Mouse (Mus musculus) intestine, embryonic 16.5 days (tissue): ENCODE results near the gene Camk1d. TPM values are rescaled to one million over a fixed set of nuclear protein-coding genes. Genes with fewer than 3 reads are reported as not detected.

ENCODE experiments used
- ATAC-seq: fragments of 200-750 bp; cut with Nextera tagmentation; 2 replicates; pipeline ENCODE4 v1.8.0; 2017; ENCODE audit warnings: moderate TSS enrichment, moderate library complexity
- H3K27ac ChIP-seq: fragments of 300-500 bp; sonication (generic); 2 replicates; pipeline ENCODE4 v1.5.1; 2014; ENCODE audit warnings: mild to moderate bottlenecking, low read length
- H3K27me3 ChIP-seq: fragments of 300-500 bp; sonication (generic); replicated peaks from 2 replicates; pipeline ENCODE4 v1.6.1; 2014; ENCODE audit warnings: low read length, control low read depth, mixed read lengths; ENCODE audit not compliant: control insufficient read depth, insufficient read depth
- H3K36me3 ChIP-seq: fragments of 300-500 bp; sonication (generic); 2 replicates; pipeline ENCODE4 v1.6.1; 2014; ENCODE audit warnings: low read length, control low read depth; ENCODE audit not compliant: control insufficient read depth, insufficient read depth
- H3K4me1 ChIP-seq: fragments of 300-500 bp; sonication (generic); 2 replicates; pipeline ENCODE4 v1.6.1; 2014; ENCODE audit warnings: low read length, control low read depth, mixed read lengths; ENCODE audit not compliant: control insufficient read depth, insufficient read depth
- H3K4me2 ChIP-seq: fragments of 300-500 bp; sonication (generic); 2 replicates; pipeline ENCODE4 v1.6.1; 2014; ENCODE audit warnings: low read depth, low read length, control low read depth
- H3K4me3 ChIP-seq: fragments of 300-500 bp; sonication (generic); 2 replicates; pipeline ENCODE4 v1.5.1; 2014; ENCODE audit warnings: mild to moderate bottlenecking, low read length
- H3K9ac ChIP-seq: fragments of 300-500 bp; sonication (generic); 2 replicates; pipeline ENCODE4 v1.6.1; 2014; ENCODE audit warnings: low read depth, low read length
- H3K9me3 ChIP-seq: fragments of 300-500 bp; sonication (generic); 2 replicates; pipeline ENCODE4 v1.6.1; 2016; ENCODE audit warnings: low read length, control low read depth; ENCODE audit not compliant: control insufficient read depth
- WGBS: fragments of 180-500 bp; shearing (Covaris S2); extraction: QIAGEN DNeasy Blood & Tissue Kit; methylation state at CpG from one replicate; pipeline ENCODE4 v1.1.7; 2014; 5-methylcytosine and 5-hydroxymethylcytosine counted together
- polyA plus RNA-seq: library from polyadenylated mRNA; unstranded; fragments of >200 nt; fragmentation: Nextera tagmentation; extraction: Ambion mirVana; gene quantifications from 2 replicates; pipeline ENCODE4 v1.2.1, GENCODE M21; 2015

The Camk1d gene
- polyA plus RNA-seq, 1 experiment from 2014 or later, result 23.1 TPM

DNA sequence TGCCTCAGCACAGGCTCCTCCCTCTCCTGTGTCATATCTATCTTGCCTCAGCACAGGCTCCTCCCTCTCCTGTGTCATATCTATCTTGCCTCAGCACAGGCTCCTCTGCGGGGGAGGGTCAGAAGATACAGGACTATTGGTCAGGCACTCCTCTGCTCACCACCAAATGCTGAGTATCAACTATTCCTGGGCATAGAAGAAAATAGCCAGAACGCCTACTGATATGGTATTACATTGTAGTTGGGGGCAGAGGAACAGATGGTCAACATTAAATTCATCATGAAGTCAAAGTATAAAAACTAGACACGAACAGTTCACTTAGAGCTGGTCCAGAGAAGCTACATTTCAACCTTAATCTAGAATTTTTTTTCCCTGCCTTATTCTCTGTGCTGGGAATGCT is 395.2 kb downstream of the Camk1d start:
- Histone ChIP-seq H3K4me3 (no peak overlapping the region), H3K4me2 (no peak overlapping the region), H3K4me1 (peaks cover 24% of the 10 kb centered on the region), H3K9ac (no peak overlapping the region), H3K36me3 (no peaks in the 10 kb centered on the region), H3K9me3 (no peaks in the 10 kb centered on the region), H3K27me3 (no peaks in the 10 kb centered on the region), H3K27ac (no peak overlapping the region)
- 80% methylated on average over 3 of the region's 3 CpGs for WGBS
- no peak for ATAC-seq

GRCm38 (mm10) chr2:5316763-5317162 is 397.6 kb downstream of the Camk1d start:
- WGBS, result 57% methylated on average over 5 of the region's 5 CpGs
- peak overlapping the region; percentile 40 for H3K27ac ChIP-seq
- peak; percentile 53; the same call in 1 of the 2 replicates for ATAC-seq

DNA sequence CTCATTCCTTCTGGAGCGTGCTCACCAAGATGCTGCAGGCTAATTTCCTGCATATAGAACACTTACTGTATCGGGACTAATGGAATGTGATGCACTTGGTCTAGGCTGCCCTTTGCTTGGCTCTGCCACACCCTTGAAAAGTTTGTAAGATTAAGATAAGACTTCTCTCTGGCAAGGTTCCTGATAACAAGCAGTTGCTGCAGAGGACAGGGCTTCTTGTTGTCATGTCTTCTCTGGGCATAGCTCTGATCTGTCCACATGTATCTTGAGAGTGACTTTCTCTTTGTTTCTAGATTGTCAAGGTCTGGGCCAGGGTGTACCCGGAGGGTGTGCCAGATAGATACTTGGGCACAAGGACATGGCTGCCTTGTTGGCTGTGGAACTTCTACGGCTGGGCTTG is 398.1 kb downstream of the Camk1d start:
- Histone ChIP-seq H3K9ac (no peak overlapping the region), H3K27ac (peak overlapping the region; percentile 40), H3K27me3 (no peaks in the 10 kb centered on the region), H3K36me3 (no peaks in the 10 kb centered on the region), H3K4me3 (no peak overlapping the region), H3K9me3 (no peaks in the 10 kb centered on the region), H3K4me1 (peaks cover 24% of the 10 kb centered on the region), H3K4me2 (no peak overlapping the region)
- WGBS, result 75% methylated on average over 4 of the region's 4 CpGs
- ATAC-seq, result peak; percentile 43

More at GRCm38 (mm10) chr2:5316763-5317162, 397.6 kb downstream of the Camk1d start:
- Histone ChIP-seq H3K27me3 (no peaks in the 10 kb centered on the region), H3K4me3 (no peak overlapping the region), H3K9me3 (no peaks in the 10 kb centered on the region), H3K4me1 (peaks cover 24% of the 10 kb centered on the region), H3K9ac (no peak overlapping the region), H3K4me2 (no peak overlapping the region), H3K36me3 (no peaks in the 10 kb centered on the region)

GRCm38 (mm10) chr2:5315291-5315828 is 399.0 kb downstream of the Camk1d start:
- Histone ChIP-seq H3K4me1 (peaks cover 24% of the 10 kb centered on the region), H3K27ac (peak overlapping the region; percentile 20; the same call in 1 of the 2 replicates)
- no peak for ATAC-seq

GRCm38 (mm10) chr2:5314530-5315166 is 399.7 kb downstream of the Camk1d start:
- 25% methylated on average over 9 of the region's 9 CpGs for WGBS
- Histone ChIP-seq H3K27me3 (no peaks in the 10 kb centered on the region), H3K4me2 (no peak overlapping the region), H3K9me3 (no peaks in the 10 kb centered on the region), H3K36me3 (no peaks in the 10 kb centered on the region), H3K4me1 (peaks cover 24% of the 10 kb centered on the region), H3K4me3 (no peak overlapping the region), H3K9ac (no peak overlapping the region), H3K27ac (peak overlapping the region; percentile 26; the same call in 1 of the 2 replicates)
- ATAC-seq, result 0 out of 2 replicates have a peak, but pooled peaks have one; percentile 17

More at GRCm38 (mm10) chr2:5315291-5315828, 399.0 kb downstream of the Camk1d start:
- no peak overlapping the region for H3K4me2 ChIP-seq
- H3K4me3 ChIP-seq, result no peak overlapping the region
- 65% methylated on average over 8 of the region's 8 CpGs for WGBS
- H3K9ac ChIP-seq, result no peak overlapping the region
- no peaks in the 10 kb centered on the region for H3K36me3 ChIP-seq
- H3K9me3 ChIP-seq, result no peaks in the 10 kb centered on the region
- H3K27me3 ChIP-seq, result no peaks in the 10 kb centered on the region

DNA sequence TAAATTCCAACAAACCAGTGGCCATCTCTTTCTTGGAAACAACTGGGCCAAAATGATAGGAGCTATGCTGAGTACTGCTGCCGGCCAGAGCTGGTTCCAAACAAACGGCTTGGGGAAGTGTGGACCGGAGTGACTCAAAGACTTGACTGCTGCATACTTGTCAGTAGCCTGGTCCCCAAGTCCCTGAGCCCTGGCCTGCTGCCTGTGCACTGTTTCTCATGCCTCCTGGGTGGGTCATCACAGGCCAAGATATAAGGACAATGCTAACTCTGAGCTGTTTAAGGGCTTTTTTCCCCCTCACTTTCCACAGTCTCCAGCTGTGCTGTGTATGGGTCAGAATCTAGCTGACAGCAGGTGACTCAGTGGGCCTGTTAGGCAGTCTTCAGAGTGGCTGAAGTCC is 409.2 kb downstream of the Camk1d start:
- Histone ChIP-seq H3K9me3 (no peaks in the 10 kb centered on the region), H3K27me3 (no peaks in the 10 kb centered on the region), H3K4me1 (no peaks in the 10 kb centered on the region), H3K4me3 (no peak overlapping the region), H3K4me2 (no peak overlapping the region), H3K36me3 (no peaks in the 10 kb centered on the region), H3K27ac (no peak overlapping the region), H3K9ac (no peak overlapping the region)
- WGBS, result 77% methylated on average over 3 of the region's 3 CpGs
- ATAC-seq, result no peak

DNA sequence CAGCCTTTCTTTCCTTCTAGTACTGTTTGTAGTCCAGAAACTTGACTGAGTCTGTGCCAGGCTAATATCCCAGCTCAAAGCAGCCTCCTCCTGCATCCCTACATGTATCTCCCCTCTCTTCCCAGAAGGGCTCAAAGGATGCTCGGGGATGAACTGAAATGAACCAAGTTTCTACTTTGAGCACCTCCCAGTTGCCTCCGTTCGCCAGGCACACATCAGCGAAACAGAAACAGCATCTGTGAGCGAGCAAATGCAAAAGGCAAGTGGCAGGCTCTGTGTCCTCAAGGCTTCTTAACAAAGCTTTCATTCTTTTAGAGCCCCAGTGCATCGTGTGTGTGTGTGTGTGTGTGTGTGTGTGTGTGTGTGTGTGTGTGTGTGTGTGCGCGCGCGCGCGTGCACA is 409.9 kb downstream of the Camk1d start:
- Histone ChIP-seq H3K4me1 (no peaks in the 10 kb centered on the region), H3K27me3 (no peaks in the 10 kb centered on the region), H3K36me3 (no peaks in the 10 kb centered on the region), H3K4me2 (no peak overlapping the region), H3K9me3 (no peaks in the 10 kb centered on the region), H3K27ac (no peak overlapping the region), H3K4me3 (no peak overlapping the region), H3K9ac (no peak overlapping the region)
- no peak for ATAC-seq
- 92% methylated on average over 12 of the region's 12 CpGs for WGBS

GRCm38 (mm10) chr2:5301286-5301685 is 413.0 kb downstream of the Camk1d start:
- no peaks in the 10 kb centered on the region for H3K4me1 ChIP-seq
- no peak overlapping the region for H3K27ac ChIP-seq
- no peaks in the 10 kb centered on the region for H3K9me3 ChIP-seq
- no peak overlapping the region for H3K4me2 ChIP-seq
- WGBS, result 81% methylated on average over 12 of the region's 12 CpGs
- no peaks in the 10 kb centered on the region for H3K27me3 ChIP-seq
- H3K36me3 ChIP-seq, result no peaks in the 10 kb centered on the region
- no peak overlapping the region for H3K9ac ChIP-seq
- ATAC-seq, result no peak
- H3K4me3 ChIP-seq, result no peak overlapping the region

GRCm38 (mm10) chr2:5298071-5298470 is 416.2 kb downstream of the Camk1d start:
- H3K36me3 ChIP-seq, result no peaks in the 10 kb centered on the region
- H3K27ac ChIP-seq, result no peak overlapping the region
- no peaks in the 10 kb centered on the region for H3K9me3 ChIP-seq
- no peak overlapping the region for H3K4me3 ChIP-seq
- no peak for ATAC-seq
- no peak overlapping the region for H3K9ac ChIP-seq
- no peak overlapping the region for H3K4me2 ChIP-seq
- no peaks in the 10 kb centered on the region for H3K27me3 ChIP-seq
- H3K4me1 ChIP-seq, result no peaks in the 10 kb centered on the region
- 81% methylated on average over 10 of the region's 10 CpGs for WGBS
